Mouse (Mus musculus) embryonic facial prominence, embryonic 11.5 days (tissue): ENCODE results near the gene Selenoo. TPM values are rescaled to one million over a fixed set of nuclear protein-coding genes. Genes with fewer than 3 reads are reported as not detected.
A peak's percentile ranks its signal among the peaks of the same experiment; 100 is the strongest.

Source experiments
- ATAC-seq: fragments of 200-750 bp; cut with Nextera tagmentation; replicated peaks from 2 replicates; pipeline ENCODE4 v1.8.0; 2017; ENCODE audit warnings: low read depth; ENCODE audit not compliant: insufficient number of reproducible peaks, low FRiP score, low TSS enrichment
- DNase-seq: peaks from one replicate; pipeline ENCODE4 v3.0.0-alpha.2; 2015; ENCODE audit warnings: low spot score
- H3K27ac ChIP-seq: fragments of 300-500 bp; sonication (generic); replicated peaks from 2 replicates; pipeline ENCODE4 v1.5.1; 2014; ENCODE audit warnings: mild to moderate bottlenecking, low read depth, low read length, control low read depth
- H3K27me3 ChIP-seq: fragments of 300-500 bp; sonication (generic); 2 replicates; pipeline ENCODE4 v1.6.1; 2014; ENCODE audit warnings: mild to moderate bottlenecking, low read length, moderate library complexity, mixed read lengths; ENCODE audit not compliant: control insufficient read depth, insufficient read depth
- H3K36me3 ChIP-seq: fragments of 300-500 bp; sonication (generic); replicated peaks from 2 replicates; pipeline ENCODE4 v1.6.1; 2014; ENCODE audit warnings: low read depth, mild to moderate bottlenecking, low read length, moderate library complexity, mixed read lengths; ENCODE audit not compliant: control insufficient read depth, insufficient read depth
- H3K4me1 ChIP-seq: fragments of 300-500 bp; sonication (generic); 2 replicates; pipeline ENCODE4 v1.6.1; 2014; ENCODE audit warnings: low read length, mixed read lengths; ENCODE audit not compliant: control insufficient read depth, insufficient read depth
- H3K4me2 ChIP-seq: fragments of 300-500 bp; sonication (generic); 2 replicates; pipeline ENCODE4 v1.6.1; 2014; ENCODE audit warnings: low read depth, mild to moderate bottlenecking, control low read depth, low read length, moderate library complexity
- H3K4me3 ChIP-seq: fragments of 300-500 bp; sonication (generic); 2 replicates; pipeline ENCODE4 v1.5.1; 2014; ENCODE audit warnings: low read depth, low read length, control low read depth
- H3K9ac ChIP-seq: fragments of 300-500 bp; sonication (generic); replicated peaks from 2 replicates; pipeline ENCODE4 v1.6.1; 2014; ENCODE audit warnings: mild to moderate bottlenecking, control low read depth, low read length
- H3K9me3 ChIP-seq: fragments of 300-500 bp; sonication (generic); replicated peaks from 2 replicates; pipeline ENCODE4 v1.6.1; 2016; ENCODE audit warnings: mild to moderate bottlenecking, low read length, inconsistent platforms, mixed read lengths; ENCODE audit not compliant: control insufficient read depth
- WGBS: fragments of 180-500 bp; shearing (Covaris S2); extraction: QIAGEN DNeasy Blood & Tissue Kit; methylation state at CpG from one replicate; pipeline ENCODE4 v1.1.7; 2014; 5-methylcytosine and 5-hydroxymethylcytosine counted together
- polyA plus RNA-seq: library from polyadenylated mRNA; unstranded; fragments of >200 nt; fragmentation: Nextera tagmentation; extraction: Ambion mirVana; gene quantifications from 2 replicates; pipeline ENCODE4 v1.2.1, GENCODE M21; 2014

The Selenoo gene
- polyA plus RNA-seq, 1 experiment from 2014 or later = 17.7 TPM

GRCm38 (mm10) chr15:89136461-89137155 is 47.7 kb downstream of the Selenoo start:
- Histone ChIP-seq H3K9ac (no peak overlapping the region), H3K9me3 (no peaks in the 10 kb centered on the region), H3K4me3 (no peak overlapping the region), H3K27me3 (peaks cover 17% of the 10 kb centered on the region), H3K4me1 (peaks cover 3% of the 10 kb centered on the region), H3K4me2 (no peak overlapping the region), H3K27ac (no peak overlapping the region), H3K36me3 (no peaks in the 10 kb centered on the region)
- ATAC-seq (no peak), DNase-seq (no peak)
- 93% methylated on average over 5 of the region's 5 CpGs for whole genome bisulfite sequencing

- H3K4me3 ChIP-seq = no peak overlapping the region
These were observed 48.6 kb downstream of the Selenoo start for GRCm38 (mm10) chr15:89137378-89138045.

GRCm38 (mm10) chr15:89138046-89138405 is 49.1 kb downstream of the Selenoo start:
- ATAC-seq = no peak

More at GRCm38 (mm10) chr15:89137378-89138045, 48.6 kb downstream of the Selenoo start:
- peaks cover 17% of the 10 kb centered on the region for H3K27me3 ChIP-seq
- H3K9me3 ChIP-seq = no peaks in the 10 kb centered on the region
- H3K36me3 ChIP-seq = no peaks in the 10 kb centered on the region
- WGBS = 60% methylated on average over 11 of the region's 11 CpGs
- ATAC-seq (no peak), DNase-seq (no peak)
- peaks cover 3% of the 10 kb centered on the region for H3K4me1 ChIP-seq
- no peak overlapping the region; the same call in 1 of the 2 replicates for H3K9ac ChIP-seq
- H3K4me2 ChIP-seq = no peak overlapping the region
- no peak overlapping the region for H3K27ac ChIP-seq

GRCm38 (mm10) chr15:89138531-89138930 is 49.6 kb downstream of the Selenoo start:
- H3K4me1 ChIP-seq = peaks cover 3% of the 10 kb centered on the region
- H3K4me3 ChIP-seq = no peak overlapping the region
- WGBS = 89% methylated on average over 6 of the region's 6 CpGs
- no peak for ATAC-seq
- no peak overlapping the region for H3K4me2 ChIP-seq
- H3K9ac ChIP-seq = no peak overlapping the region
- peaks cover 17% of the 10 kb centered on the region for H3K27me3 ChIP-seq
- H3K36me3 ChIP-seq = no peaks in the 10 kb centered on the region
- H3K9me3 ChIP-seq = no peaks in the 10 kb centered on the region
- DNase-seq = no peak
- no peak overlapping the region for H3K27ac ChIP-seq

More at GRCm38 (mm10) chr15:89138046-89138405, 49.1 kb downstream of the Selenoo start:
- Histone ChIP-seq H3K27ac (no peak overlapping the region), H3K4me1 (peaks cover 3% of the 10 kb centered on the region), H3K9ac (no peak overlapping the region; the same call in 1 of the 2 replicates), H3K9me3 (no peaks in the 10 kb centered on the region), H3K27me3 (peaks cover 17% of the 10 kb centered on the region), H3K36me3 (no peaks in the 10 kb centered on the region), H3K4me3 (no peak overlapping the region), H3K4me2 (no peak overlapping the region)
- WGBS = 86% methylated on average over 7 of the region's 7 CpGs
- DNase-seq = no peak

GRCm38 (mm10) chr15:89140048-89140658 is 51.3 kb downstream of the Selenoo start:
- under 1% methylated on average over 38 of the region's 53 CpGs for WGBS
- peak; percentile 21; the same call in 1 of the 2 replicates for ATAC-seq
- H3K4me1 ChIP-seq = peaks cover 3% of the 10 kb centered on the region

DNA sequence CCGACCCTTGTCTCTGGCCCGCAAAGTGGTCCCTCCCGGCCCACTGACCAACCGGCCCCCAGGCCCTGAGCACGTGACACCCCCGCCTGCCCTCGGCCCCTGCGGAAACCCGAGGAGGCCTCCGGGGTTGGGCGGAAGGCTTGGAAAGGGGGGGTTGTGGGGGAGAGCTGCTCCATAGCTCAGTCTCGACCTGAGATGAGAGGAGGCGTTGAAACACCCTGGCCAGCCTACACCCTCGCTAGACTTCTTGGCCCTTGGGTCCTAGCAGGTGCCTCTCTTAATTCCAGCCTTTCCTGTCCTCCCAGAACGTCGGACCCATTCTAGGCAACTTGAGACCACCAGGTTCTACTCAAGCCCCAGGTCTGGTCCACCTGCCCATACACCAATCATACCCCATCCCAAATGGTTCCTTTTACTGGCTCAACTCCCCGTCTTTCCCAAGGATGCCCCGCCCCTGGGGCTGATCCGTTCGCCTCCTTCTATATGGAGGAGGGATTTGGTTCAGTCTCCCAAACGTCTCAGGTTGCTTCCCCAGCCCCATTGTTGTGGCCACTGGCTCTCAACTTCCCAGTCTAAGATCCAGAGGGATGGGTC is 51.9 kb downstream of the Selenoo start, which contains the start of gene Mapk12:
TSS of gene Mapk12 (minus strand) at position 45 of the 594 bp plus-strand sequence.
- Histone ChIP-seq H3K4me2 (peak within 1 kb of the TSS; percentile 98), H3K27ac (peak within 1 kb of the TSS; percentile 47; the same call in 1 of the 2 replicates), H3K27me3 (peaks cover 20% of the 10 kb centered on the region), H3K9ac (peak within 1 kb of the TSS; percentile 67), H3K36me3 (no peaks in the 10 kb centered on the region), H3K4me1 (peaks cover 3% of the 10 kb centered on the region), H3K9me3 (no peaks in the 10 kb centered on the region), H3K4me3 (peak within 1 kb of the TSS; percentile 52)
- peak; percentile 61 for DNase-seq
- ATAC-seq = peak; percentile 71
- WGBS = under 1% methylated on average over 21 of the region's 21 CpGs

More at GRCm38 (mm10) chr15:89140048-89140658, 51.3 kb downstream of the Selenoo start:
- Histone ChIP-seq H3K27ac (peak overlapping the region; percentile 47; the same call in 1 of the 2 replicates), H3K9ac (peak overlapping the region; percentile 67), H3K36me3 (no peaks in the 10 kb centered on the region), H3K9me3 (no peaks in the 10 kb centered on the region), H3K27me3 (peaks cover 17% of the 10 kb centered on the region), H3K4me3 (peak overlapping the region; percentile 52), H3K4me2 (peak overlapping the region; percentile 98)
- peak; percentile 58 for DNase-seq

- DNase-seq = peak; percentile 29
- Histone ChIP-seq H3K36me3 (no peaks in the 10 kb centered on the region), H3K9ac (no peak overlapping the region), H3K9me3 (no peaks in the 10 kb centered on the region), H3K4me2 (no peak overlapping the region), H3K4me1 (peaks cover 3% of the 10 kb centered on the region), H3K4me3 (no peak overlapping the region), H3K27me3 (peaks cover 24% of the 10 kb centered on the region), H3K27ac (no peak overlapping the region)
- 0 out of 2 replicates have a peak, but pooled peaks have one; percentile 5 for ATAC-seq
- 33% methylated on average over 5 of the region's 5 CpGs for WGBS
These were observed 52.6 kb downstream of the Selenoo start for GRCm38 (mm10) chr15:89141443-89141842.
